Mouse (Mus musculus) CH12.LX (cell line): ENCODE data around the gene Minpp1. TPM values are rescaled to one million over a fixed set of nuclear protein-coding genes. Genes with fewer than 3 reads are reported as not detected.
A peak's percentile ranks its signal among the peaks of the same experiment; 100 is the strongest.

Experiments
- DNase-seq: peaks from one replicate; pipeline ENCODE4 v3.0.0-alpha.2; 2013; ENCODE audit errors: extremely low read depth
- H3K27ac ChIP-seq: 2 replicates; pipeline ENCODE4 v1.5.1; 2012; ENCODE audit warnings: low read depth, mild to moderate bottlenecking, control low read depth, moderate library complexity; ENCODE audit not compliant: insufficient read depth
- H3K27me3 ChIP-seq: replicated peaks from 2 replicates; pipeline ENCODE3; 2012; ENCODE audit warnings: inconsistent platforms
- H3K36me3 ChIP-seq, 2 experiments: replicated peaks in 1 of 2; 2 replicates each; pipeline versions ENCODE3 to v1.6.1; 2012; ENCODE audit warnings: inconsistent platforms in 1 of 2, low read length in 1 of 2, mild to moderate bottlenecking in 1 of 2, mixed read lengths in 1 of 2, moderate library complexity in 1 of 2; ENCODE audit not compliant: control insufficient read depth in 1 of 2, insufficient read depth in 1 of 2
- H3K4me1 ChIP-seq, 2 experiments: 2 replicates each; pipeline ENCODE4 v1.6.1; 2012; ENCODE audit warnings: inconsistent platforms in 1 of 2, moderate library complexity in 1 of 2; ENCODE audit not compliant: insufficient read depth in 2 of 2, control insufficient read depth in 1 of 2
- H3K4me2 ChIP-seq: 2 replicates; pipeline ENCODE4 v1.6.1; 2012; ENCODE audit warnings: low read depth, mild to moderate bottlenecking, control low read depth; ENCODE audit not compliant: poor library complexity, insufficient read depth, severe bottlenecking
- H3K4me3 ChIP-seq, 3 experiments: fragments of 150-350 bp in 1 of 3; sonication (generic) in 1 of 3; replicated peaks in 1 of 3; 2 replicates each; pipeline versions ENCODE3 to v1.5.1; 2011 to 2012; ENCODE audit warnings: low read depth in 2 of 3, low read length in 2 of 3, mild to moderate bottlenecking in 2 of 3, moderate library complexity in 2 of 3, control low read depth in 1 of 3, improper control_type of control experiment in 1 of 3, inconsistent platforms in 1 of 3, mixed read lengths in 1 of 3; ENCODE audit not compliant: poor library complexity in 1 of 3
- H3K79me2 ChIP-seq: replicated peaks from 2 replicates; pipeline ENCODE4 v1.6.1; 2012; ENCODE audit warnings: mild to moderate bottlenecking, moderate library complexity; ENCODE audit not compliant: control insufficient read depth, poor library complexity, insufficient read depth, severe bottlenecking; ENCODE audit errors: extremely low read depth
- H3K9ac ChIP-seq: 2 replicates; pipeline ENCODE4 v1.6.1; 2012; ENCODE audit warnings: low read depth, mild to moderate bottlenecking, control low read depth, moderate library complexity; ENCODE audit not compliant: insufficient read depth
- H3K9me3 ChIP-seq: replicated peaks from 2 replicates; pipeline ENCODE3; 2012; ENCODE audit warnings: low read length, inconsistent platforms, mixed read lengths
- CTCF ChIP-seq, 2 experiments: IDR thresholded peaks in 1 of 2; conservative IDR thresholded peaks in 1 of 2; 2 replicates each; pipeline ENCODE4 v1.5.1; 2011 to 2012; ENCODE audit warnings: low read depth in 2 of 2, low read length in 2 of 2, improper control_type of control experiment in 1 of 2, inconsistent platforms in 1 of 2, mild to moderate bottlenecking in 1 of 2, moderate library complexity in 1 of 2
- E2F4 ChIP-seq: IDR thresholded peaks from 2 replicates; pipeline ENCODE4 v1.6.1; 2011; ENCODE audit warnings: low read depth, low read length, improper control_type of control experiment; ENCODE audit not compliant: insufficient replicate concordance
- ELF1 ChIP-seq: IDR thresholded peaks from 2 replicates; pipeline ENCODE4 v1.6.1; 2014; ENCODE audit warnings: low read depth, mild to moderate bottlenecking, inconsistent platforms, low read length, improper control_type of control experiment
- ETS1 ChIP-seq: conservative IDR thresholded peaks from 2 replicates; pipeline ENCODE4 v1.6.1; 2012; ENCODE audit warnings: low read depth, mild to moderate bottlenecking, inconsistent platforms, low read length, improper control_type of control experiment, moderate library complexity
- HCFC1 ChIP-seq: IDR thresholded peaks from 2 replicates; pipeline ENCODE4 v1.6.1; 2012; ENCODE audit warnings: low read depth, mild to moderate bottlenecking, inconsistent platforms, low read length, improper control_type of control experiment
- JUN ChIP-seq: IDR thresholded peaks from 2 replicates; pipeline ENCODE4 v1.6.1; 2011; ENCODE audit warnings: low read depth, mild to moderate bottlenecking, low read length, improper control_type of control experiment, moderate library complexity; ENCODE audit not compliant: insufficient read depth
- KAT2A ChIP-seq: IDR thresholded peaks from 2 replicates; pipeline ENCODE4 v1.6.1; 2012; ENCODE audit warnings: low read length, improper control_type of control experiment, inconsistent platforms; ENCODE audit not compliant: insufficient replicate concordance
- MAFK ChIP-seq: IDR thresholded peaks from 2 replicates; pipeline ENCODE4 v1.6.1; 2011; ENCODE audit warnings: low read length, improper control_type of control experiment; ENCODE audit not compliant: insufficient replicate concordance
- MAX ChIP-seq: IDR thresholded peaks from 2 replicates; pipeline ENCODE4 v1.6.1; 2011; ENCODE audit warnings: low read length, improper control_type of control experiment
- MAZ ChIP-seq: IDR thresholded peaks from 2 replicates; pipeline ENCODE4 v1.6.1; 2012; ENCODE audit warnings: low read depth, mild to moderate bottlenecking, inconsistent platforms, low read length, improper control_type of control experiment, moderate library complexity
- MXI1 ChIP-seq: IDR thresholded peaks from 2 replicates; pipeline ENCODE4 v1.6.1; 2011; ENCODE audit warnings: mild to moderate bottlenecking, low read depth, low read length, improper control_type of control experiment
- MYC ChIP-seq: IDR thresholded peaks from 2 replicates; pipeline ENCODE4 v1.6.1; 2011; ENCODE audit warnings: low read depth, mild to moderate bottlenecking, improper control_type of control experiment, low read length
- NELFE ChIP-seq: IDR thresholded peaks from 2 replicates; pipeline ENCODE4 v1.6.1; 2011; ENCODE audit warnings: low read depth, low read length, improper control_type of control experiment
- NRF1 ChIP-seq: IDR thresholded peaks from 2 replicates; pipeline ENCODE4 v1.6.1; 2014; ENCODE audit warnings: low read depth, mild to moderate bottlenecking, inconsistent platforms, low read length, improper control_type of control experiment, moderate library complexity
- RCOR1 ChIP-seq: conservative IDR thresholded peaks from 2 replicates; pipeline ENCODE4 v1.6.1; 2012; ENCODE audit warnings: low read depth, mild to moderate bottlenecking, inconsistent platforms, low read length, improper control_type of control experiment
- SIN3A ChIP-seq: IDR thresholded peaks from 2 replicates; pipeline ENCODE4 v1.6.1; 2012; ENCODE audit warnings: low read length, improper control_type of control experiment, inconsistent platforms
- USF1 ChIP-seq: IDR thresholded peaks from 2 replicates; pipeline ENCODE4 v1.6.1; 2014; ENCODE audit warnings: low read depth, mild to moderate bottlenecking, inconsistent platforms, low read length, improper control_type of control experiment
- ZC3H11A ChIP-seq: IDR thresholded peaks from 2 replicates; pipeline ENCODE4 v1.6.1; 2012; ENCODE audit warnings: low read depth, mild to moderate bottlenecking, inconsistent platforms, low read length, improper control_type of control experiment
- ZMIZ1 ChIP-seq: IDR thresholded peaks from 2 replicates; pipeline ENCODE4 v1.6.1; 2012; ENCODE audit warnings: low read depth, mild to moderate bottlenecking, inconsistent platforms, low read length, improper control_type of control experiment
- dilution Hi-C: fragments of 300-500 bp; cut with MboI; formaldehyde crosslinking; loops from 2 replicates; pipeline ENCODE4 v1.14.3; 2020; ENCODE audit warnings: low sequenced_read_pairs; ENCODE audit not compliant: extremely low pct_unique_long_range_greater_than_20kb, extremely low pct_ligation_motif_present
- in situ Hi-C: fragments of 300-500 bp; cut with MboI; formaldehyde crosslinking; loops from 3 replicates; pipeline ENCODE4 v1.14.3; 2019; ENCODE audit warnings: low sequenced_read_pairs, low pct_ligation_motif_present, low pct_unique_long_range_greater_than_20kb, mixed read lengths
- polyA plus RNA-seq: library from polyadenylated mRNA; unstranded; fragments of >175 nt; gene quantifications from 2 replicates; pipeline ENCODE4 v1.2.1, GENCODE M21; 2012; ENCODE audit warnings: low read depth; ENCODE audit not compliant: insufficient read length
- total RNA-seq, 2 experiments: library from RNA; depleted of rRNA; stranded (reverse); fragments of 300-350 nt in 1 of 2; fragments of >200 nt in 1 of 2; gene quantifications; 2 replicates each; pipeline ENCODE4 v1.2.3; 2012 to 2014

Gene Minpp1
- total and polyA plus RNA-seq, 3 experiments, result 50.5 to 73.2 (median 50.7) TPM

GRCm38 (mm10) chr19:32507100-32507499 is 21.5 kb downstream of the Minpp1 start:
- Histone ChIP-seq H3K36me3 (peaks cover 38 to 83% of the 10 kb centered on the region in 2 experiments), H3K9ac (no peak overlapping the region), H3K79me2 (peaks cover 7% of the 10 kb centered on the region), H3K4me3 (no peak overlapping the region), H3K9me3 (peaks cover 6% of the 10 kb centered on the region), H3K27ac (no peak overlapping the region), H3K27me3 (no peaks in the 10 kb centered on the region), H3K4me1 (peaks cover 0 to 21% of the 10 kb centered on the region in 2 experiments; a peak in 1 of 4 replicates), H3K4me2 (no peak overlapping the region)
- TF ChIP-seq CTCF (conservative IDR thresholded peaks at IDR 0.05 in 1 of 2, IDR thresholded peaks at IDR 0.05 in 1 of 2; ENCODE audit: low read depth in 2 of 2, low read length in 2 of 2) (no peak), KAT2A (no peak), RCOR1 (no peak), ZC3H11A (no peak), ZMIZ1 (no peak), NELFE (no peak), USF1 (no peak), NRF1 (no peak), JUN (no peak), ETS1 (no peak), MAZ (no peak), MAX (no peak), E2F4 (no peak), MYC (no peak), HCFC1 (no peak), MXI1 (no peak), ELF1 (no peak)
- DNase-seq, result no peak
- dilution Hi-C loops (no loop called here), in situ Hi-C loops (loop anchor here (10.0 kb wide), 1 partner anchor 178 kb away; no protein-coding TSS in a partner anchor)

DNA sequence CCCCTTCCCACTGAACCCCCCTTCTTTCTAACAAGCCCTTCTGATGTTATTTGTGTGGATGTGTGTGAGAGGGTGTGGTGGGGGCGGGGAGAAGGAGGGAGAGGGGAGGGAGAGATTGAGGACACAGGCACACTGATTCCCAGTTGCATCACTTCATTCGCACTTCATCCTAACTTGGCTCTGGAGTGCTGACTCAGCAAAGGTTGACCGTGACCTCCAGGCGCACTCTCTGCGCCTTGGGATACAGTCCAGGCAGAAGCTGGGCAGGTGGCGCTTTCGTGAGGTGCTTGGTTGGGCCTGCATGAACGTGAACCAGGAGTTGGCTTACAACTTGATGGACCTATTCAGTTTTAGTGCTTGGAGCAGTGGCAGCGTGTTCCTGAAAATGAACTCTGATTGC is 22.0 kb downstream of the Minpp1 start:
- in situ Hi-C loops (loop anchor here (10.0 kb wide), 1 partner anchor 177 kb away; no protein-coding TSS in a partner anchor), dilution Hi-C loops (no loop called here)
- Histone ChIP-seq H3K27me3 (no peaks in the 10 kb centered on the region), H3K4me2 (no peak overlapping the region), H3K79me2 (peaks cover 7% of the 10 kb centered on the region), H3K4me1 (peaks cover 0 to 21% of the 10 kb centered on the region in 2 experiments; a peak in 1 of 4 replicates), H3K4me3 (no peak overlapping the region), H3K9ac (no peak overlapping the region), H3K27ac (no peak overlapping the region), H3K36me3 (peaks cover 40 to 86% of the 10 kb centered on the region in 2 experiments), H3K9me3 (peaks cover 8% of the 10 kb centered on the region)
- no peak for DNase-seq
- no peak for TF ChIP-seq SIN3A
- peak; percentile 84 for TF ChIP-seq MAFK
